Mouse (Mus musculus) cerebellum, adult 11 months (tissue): Measurements from ENCODE around the gene 9930104L06Rik.
"Not testable (repeated sequence)": the region's sequence is repeated elsewhere in the genome, so short reads cannot be mapped to it uniquely, and the experiment has no call there.

Source experiments
- DNase-seq: peaks from one replicate; pipeline ENCODE4 v3.0.0; 2022

Gene 9930104L06Rik

DNA sequence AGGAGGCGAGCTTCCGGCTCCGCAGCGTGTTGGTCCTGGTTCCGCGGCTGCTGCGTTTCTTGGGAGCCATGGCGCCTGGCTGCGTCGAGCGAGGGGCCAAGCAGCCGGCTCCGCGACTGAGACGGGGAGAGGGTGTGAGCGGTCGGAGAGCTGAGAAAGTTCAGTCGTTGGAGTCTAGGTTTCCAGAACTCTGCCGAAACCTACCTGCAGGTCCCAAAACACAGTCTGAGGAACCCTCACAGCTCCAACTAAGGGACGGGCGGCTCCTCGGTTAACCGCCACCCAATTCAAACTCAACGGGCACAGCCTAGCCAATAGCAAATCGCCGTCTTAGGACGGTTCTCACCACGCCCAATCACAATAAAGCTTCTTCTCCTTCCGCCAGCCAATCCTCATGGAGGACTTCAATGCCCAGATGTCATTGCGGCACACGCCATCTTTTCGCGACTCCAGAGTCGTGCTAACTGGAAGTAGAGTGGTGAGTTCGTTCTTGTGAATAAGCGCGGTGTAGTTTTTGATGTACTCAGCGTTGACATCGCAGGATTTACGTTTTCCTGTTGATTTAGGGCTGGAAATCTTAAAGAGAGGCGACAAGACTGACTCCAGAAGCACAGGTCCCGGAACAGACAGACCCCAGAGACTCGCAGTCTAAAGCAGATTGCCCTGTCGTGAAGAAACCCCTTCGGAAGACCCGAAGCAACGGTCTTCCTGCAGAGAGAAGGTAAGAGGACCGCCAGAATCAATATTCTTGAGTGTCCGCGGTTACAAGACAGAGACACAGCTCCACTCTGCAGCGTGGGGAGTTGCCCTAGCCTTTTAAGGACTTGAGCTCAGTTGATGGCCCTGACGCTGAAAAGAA is at the start of gene 9930104L06Rik:
9930104L06Rik (plus strand) TSS at position 436 of the 859 bp plus-strand sequence.
- DNase-seq = peak; percentile 90

DNA sequence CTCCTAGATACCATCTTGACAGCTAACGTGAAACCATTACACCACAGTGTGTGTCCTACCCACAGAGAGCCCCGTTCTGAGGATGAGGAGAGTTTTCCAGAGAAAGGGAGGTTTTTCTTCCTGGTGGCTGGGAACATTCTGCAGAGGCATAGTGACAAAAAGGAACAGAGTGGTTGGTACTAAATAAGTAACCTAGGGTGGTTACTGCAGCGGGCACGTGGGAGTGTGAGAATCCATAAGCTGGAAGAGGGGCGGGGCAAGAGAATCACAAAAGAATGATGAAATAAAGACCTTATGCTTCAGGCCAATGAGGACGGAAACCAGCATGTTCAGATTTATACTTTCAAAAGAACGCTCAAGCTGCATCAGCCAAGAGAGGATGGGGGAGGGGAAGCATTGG is 48.1 kb upstream of the 9930104L06Rik start:
- DNase-seq = no peak

DNA sequence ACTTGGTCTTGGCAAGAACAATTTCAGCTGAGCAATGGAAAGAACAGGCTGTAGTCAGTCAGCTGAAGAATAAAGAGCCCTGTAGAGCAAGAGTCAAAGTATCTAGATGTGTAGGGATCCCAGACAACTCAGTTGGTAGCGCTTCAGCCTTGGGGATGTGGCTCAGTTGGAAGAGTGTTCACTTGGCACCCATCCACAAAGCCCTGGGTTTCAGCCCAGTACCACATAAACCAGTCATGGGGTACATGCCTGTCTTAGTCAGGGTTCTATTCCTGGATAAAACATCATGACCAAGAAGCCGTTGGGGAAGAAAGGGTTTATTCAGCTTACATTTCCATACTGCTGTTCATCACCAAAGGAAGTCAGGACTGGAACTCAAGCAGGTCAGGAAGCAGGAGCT is 46.9 kb upstream of the 9930104L06Rik start:
- DNase-seq = no peak

DNA sequence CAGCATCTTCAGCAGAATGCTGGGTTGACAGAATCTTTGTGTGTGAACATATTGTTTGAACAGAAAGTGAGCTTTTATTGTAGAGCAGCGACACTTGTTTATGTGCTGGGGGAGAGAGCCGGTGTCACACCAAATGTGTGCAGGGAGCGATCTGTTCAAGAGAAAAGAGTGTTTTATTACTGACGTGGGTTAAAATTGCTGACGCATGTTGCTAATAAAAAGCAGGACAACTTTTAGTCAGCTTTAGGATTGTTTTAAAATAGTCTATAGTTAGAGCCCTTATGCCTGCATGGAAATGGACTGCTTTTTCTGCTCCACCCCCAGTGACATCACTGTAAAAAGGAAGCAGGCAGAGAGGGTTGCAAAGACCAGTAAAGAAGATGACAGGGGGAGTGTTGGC is 46.0 kb upstream of the 9930104L06Rik start:
- DNase-seq = no peak

DNA sequence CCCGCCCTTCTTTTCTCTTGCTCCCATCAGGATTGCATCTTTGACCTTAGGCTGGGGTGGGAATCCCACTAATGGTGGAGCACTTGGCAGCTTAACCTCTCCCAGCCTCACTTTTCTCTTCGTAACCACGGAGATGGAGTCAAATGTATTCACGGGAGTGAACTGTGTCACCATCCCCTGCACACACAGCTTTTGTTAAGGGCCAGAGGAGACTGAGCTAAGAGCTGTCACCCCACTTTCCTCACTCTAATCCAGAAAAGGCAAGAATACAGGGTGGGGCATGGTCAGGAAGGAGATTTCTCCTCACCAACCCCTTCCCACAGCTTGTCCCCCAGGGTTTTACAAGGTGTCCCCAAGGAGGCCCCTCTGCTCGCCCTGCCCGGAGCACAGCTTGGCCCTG is 43.1 kb upstream of the 9930104L06Rik start:
- peak; percentile 9 for DNase-seq

DNA sequence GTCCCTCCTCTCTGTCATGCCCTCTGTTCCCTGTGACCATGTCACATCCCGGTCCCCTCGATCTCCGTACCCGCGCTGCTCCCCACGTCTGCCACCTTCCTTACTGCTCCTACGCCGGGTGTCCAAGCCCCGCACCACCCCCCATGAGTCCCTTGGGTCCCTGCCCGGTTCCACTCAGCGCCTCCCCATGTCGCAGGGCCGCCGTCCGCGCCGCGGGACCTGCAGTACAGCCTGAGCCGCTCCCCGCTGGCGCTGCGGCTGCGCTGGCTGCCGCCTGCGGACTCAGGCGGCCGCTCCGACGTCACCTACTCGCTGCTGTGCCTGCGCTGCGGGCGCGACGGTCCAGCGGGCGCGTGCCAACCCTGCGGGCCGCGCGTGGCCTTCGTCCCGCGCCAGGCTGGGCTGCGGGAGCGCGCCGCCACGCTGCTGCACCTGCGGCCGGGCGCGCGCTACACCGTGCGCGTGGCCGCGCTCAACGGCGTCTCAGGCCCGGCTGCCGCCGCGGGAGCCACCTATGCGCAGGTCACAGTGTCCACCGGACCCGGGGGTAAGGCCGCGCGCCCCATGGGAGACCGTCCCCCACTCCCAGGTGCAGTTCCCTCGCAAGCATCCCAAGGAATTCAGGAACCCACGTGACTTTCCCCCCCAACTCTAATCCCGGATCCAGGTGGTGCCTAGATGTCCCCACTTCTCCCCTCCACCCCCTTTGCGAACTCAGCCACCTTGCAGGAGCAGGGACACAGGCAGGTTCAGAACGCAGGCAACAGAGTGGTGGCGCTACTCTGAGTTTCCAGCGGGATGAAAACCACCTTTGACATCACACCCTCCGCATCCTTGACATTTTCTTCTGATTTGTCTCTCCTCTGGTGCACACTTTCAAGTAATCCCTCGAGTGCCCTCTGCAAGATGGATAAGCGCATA is 42.1 kb upstream of the 9930104L06Rik start:
- DNase-seq = peak; percentile 76

DNA sequence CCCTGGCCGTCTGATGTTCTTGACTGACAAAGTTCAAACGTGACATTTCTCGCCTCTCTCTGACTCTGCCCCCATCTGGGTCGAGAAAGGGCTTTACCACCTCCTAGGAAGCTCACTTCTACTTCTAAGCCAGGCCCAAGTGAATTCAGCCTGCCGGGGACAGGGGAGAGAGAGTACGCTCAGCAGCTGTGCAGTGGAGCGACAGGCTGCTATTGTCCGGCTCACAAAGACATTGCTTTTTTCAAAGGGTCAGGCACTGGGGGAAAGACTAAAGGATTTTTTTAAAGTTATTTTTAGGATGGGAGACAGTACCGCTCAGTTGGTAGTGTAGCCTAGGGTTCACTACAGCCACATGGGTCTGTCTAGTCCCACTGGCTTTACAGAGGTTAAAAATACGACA is 38.4 kb upstream of the 9930104L06Rik start:
- no peak for DNase-seq

DNA sequence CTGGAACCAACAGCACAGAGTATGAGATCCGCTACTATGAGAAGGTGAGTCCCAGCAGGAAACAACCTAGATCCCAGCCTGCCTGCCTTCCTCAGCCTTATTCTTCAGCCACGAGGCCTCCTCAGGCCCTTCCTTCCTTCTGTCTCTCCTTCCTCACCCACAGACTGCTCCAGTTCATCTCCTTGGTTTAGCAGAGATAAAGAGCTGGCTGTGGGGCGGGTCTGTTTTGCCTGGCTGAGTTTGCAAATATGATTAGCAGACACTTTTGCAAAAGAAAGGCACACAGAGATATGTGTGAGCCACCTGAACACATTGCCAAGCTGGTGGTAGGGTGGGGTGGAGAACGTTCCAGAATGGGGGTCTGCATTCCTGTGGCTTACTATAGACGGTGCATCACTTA is 36.9 kb upstream of the 9930104L06Rik start:
- no peak for DNase-seq

DNA sequence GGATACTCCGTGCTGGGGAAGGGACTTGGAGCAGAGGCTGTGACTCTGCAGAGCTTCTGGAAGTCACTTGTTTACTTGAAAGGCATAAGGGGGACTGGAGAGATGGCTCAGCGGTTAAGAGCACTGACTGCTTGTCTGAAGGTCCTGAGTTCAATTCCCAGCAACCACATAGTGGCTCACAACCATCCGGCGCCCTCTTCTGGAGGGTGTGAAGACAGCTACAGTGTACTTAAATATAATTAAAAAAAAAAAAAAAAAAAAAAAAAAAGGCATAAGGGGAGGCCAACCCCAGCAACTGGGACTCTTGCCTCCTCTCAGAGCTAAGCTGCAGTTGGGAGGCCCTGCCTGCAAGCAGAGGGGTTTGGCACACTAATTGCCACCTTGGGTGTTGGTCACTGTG is 31.4 kb upstream of the 9930104L06Rik start:
- no peak for DNase-seq

DNA sequence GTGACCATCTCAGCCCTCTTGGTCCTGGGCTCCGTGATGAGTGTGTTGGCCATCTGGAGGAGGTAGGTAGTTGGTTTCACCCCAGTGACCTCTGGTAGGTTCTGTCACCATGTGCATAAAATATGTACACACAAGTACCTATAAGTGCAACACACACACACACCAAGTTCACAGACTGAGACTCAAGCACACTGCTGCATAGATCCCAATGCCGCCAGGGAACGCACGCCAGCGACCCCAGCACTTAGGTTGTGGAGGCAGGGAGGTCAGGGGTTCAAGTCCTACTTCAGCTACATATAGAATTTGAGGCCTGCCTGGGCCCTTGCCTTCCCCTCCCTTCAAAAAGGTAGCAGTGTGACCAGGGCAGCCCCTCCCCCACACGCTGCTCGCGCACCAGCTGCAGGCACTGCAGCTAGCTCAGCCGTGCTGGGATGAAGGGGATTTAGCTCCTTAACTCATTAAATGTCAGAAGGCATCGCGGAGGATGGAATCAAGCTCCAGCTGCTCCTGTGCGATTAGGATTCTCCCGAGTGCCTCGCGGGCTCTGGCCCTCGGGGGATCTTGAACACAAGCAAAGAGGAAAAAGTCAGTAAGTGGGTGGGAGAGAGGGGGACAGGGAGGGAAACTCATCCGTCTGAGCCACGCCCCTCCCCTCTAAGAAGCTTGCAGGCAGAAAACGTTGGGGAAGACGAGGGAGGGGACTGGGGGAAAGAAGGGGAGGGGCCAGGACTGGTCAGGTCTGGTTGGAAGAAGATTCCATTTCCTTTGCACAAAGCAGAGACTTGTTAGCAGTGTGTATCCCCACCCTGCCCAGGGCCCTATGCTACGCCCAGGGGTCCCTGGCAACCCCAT is 30.7 kb upstream of the 9930104L06Rik start:
- DNase-seq = no peak

DNA sequence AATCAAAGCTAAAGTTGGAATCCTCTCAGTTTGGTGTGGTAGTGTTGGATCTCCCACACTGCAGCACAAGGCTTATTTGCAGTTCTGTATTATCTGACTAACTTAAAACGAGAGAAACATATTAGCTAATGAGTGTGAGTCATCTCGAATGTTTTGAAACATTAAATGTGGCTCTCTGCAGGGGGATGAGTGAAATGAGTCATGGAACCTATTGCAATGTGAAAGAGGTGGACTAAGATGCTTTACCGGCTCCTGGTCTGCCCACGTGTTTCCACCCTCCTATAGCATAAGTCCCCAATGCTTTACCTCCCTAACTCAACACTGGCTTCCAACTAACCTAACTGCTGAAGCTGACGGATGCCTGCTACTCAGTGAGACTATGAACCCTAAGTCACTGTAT is 8.7 kb upstream of the 9930104L06Rik start:
- DNase-seq = no peak

DNA sequence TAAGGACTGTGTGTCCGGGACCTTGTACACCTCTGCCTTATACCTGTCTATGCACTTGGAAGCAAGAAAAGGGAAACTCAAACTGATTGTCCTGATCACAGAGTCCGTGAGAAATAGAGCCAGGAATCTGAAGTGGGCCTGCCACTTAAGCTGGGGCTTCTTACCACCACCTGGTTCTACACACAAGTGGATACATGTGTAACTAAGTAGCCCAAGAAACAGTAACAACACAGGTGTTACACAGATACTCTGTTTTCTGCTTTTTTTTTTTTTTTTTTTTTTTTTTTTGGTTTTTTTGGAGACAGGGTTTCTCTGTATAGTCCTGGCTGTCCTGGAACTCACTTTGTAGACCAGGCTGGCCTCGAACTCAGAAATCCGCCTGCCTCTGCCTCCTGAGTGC is 2.4 kb downstream of the 9930104L06Rik start, which contains the start of gene Cdca8:
Cdca8 (minus strand) TSS at position 101 of the 400 bp plus-strand sequence.
- DNase-seq = not testable (repeated sequence)

DNA sequence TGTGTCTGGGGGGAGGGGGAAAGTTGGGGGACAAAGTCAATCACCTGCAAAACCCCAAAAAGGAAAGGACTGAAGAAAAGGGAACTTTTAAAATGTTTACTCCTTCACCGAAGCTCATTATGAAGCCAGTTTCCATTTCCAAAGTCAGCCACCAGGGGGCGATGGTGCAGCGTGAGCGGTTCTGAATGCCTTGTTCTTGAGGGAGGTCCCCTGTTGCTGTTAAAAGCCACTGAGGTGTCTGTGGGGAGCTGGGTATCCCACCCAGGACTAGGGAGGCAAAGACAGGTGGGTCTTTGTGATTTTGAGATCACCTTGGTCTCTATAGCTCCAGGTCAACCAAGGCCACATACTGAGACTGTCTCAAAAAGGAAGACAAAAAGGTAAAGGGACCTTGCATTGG is 6.2 kb downstream of the 9930104L06Rik start:
- DNase-seq = peak; percentile 55

DNA sequence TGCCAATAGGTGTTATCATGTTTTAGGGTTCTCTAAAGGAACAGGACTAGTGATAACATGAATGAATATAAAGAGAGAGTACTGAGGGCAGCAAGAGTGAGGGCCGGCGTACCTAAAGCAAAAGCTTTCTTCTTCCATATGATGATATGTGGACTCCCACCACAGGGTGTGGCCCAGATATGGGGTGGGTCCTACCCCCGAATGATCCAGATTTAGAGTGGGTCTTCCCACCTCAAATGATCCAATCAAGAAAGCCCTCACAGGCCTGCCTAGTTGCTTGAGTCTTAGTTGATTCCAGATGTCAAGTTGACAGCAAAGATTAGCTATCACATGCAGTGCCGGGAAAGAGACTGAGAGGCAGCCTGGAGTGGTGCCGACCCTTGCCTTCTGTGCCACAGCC is 6.9 kb downstream of the 9930104L06Rik start:
- no peak for DNase-seq

DNA sequence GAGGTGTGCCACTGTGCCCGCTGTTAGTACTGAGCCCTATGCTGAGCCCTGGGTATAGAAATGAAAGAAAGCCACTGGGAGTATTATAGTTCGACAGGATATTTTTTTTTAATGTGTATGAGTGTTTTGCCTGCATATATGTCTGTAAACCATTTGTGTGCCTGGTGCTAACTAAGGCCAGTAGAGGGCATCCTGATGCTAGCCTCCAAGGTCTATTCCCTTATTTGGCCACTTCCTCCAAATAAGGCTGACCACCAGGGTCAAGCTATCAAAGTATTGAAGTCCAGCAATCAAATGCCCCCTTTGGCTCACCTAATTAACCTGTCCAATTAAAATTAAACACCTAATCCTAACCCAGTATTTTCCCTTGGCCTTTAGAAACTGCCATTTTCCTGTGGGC is 8.1 kb downstream of the 9930104L06Rik start:
- DNase-seq = no peak

DNA sequence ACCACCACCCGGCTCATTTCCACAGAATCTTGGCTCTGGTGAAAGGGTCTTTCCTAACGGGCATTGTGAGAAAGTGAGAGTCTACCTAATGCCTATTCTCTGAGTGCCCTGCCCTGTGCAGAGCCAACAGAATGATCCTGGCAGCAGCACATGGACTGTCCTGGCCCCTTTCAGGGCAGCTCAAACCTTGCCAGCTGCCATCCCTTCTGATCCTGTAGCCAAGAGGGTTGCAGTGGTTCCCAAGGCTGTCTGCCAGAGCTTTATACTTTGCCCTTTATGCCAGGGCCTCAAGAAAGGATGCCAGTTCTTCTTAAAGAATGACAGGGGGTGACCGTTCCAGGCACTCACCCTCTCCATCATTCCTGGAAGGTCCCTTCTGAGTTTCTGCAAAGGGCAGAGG is 12.6 kb downstream of the 9930104L06Rik start:
- no peak for DNase-seq

DNA sequence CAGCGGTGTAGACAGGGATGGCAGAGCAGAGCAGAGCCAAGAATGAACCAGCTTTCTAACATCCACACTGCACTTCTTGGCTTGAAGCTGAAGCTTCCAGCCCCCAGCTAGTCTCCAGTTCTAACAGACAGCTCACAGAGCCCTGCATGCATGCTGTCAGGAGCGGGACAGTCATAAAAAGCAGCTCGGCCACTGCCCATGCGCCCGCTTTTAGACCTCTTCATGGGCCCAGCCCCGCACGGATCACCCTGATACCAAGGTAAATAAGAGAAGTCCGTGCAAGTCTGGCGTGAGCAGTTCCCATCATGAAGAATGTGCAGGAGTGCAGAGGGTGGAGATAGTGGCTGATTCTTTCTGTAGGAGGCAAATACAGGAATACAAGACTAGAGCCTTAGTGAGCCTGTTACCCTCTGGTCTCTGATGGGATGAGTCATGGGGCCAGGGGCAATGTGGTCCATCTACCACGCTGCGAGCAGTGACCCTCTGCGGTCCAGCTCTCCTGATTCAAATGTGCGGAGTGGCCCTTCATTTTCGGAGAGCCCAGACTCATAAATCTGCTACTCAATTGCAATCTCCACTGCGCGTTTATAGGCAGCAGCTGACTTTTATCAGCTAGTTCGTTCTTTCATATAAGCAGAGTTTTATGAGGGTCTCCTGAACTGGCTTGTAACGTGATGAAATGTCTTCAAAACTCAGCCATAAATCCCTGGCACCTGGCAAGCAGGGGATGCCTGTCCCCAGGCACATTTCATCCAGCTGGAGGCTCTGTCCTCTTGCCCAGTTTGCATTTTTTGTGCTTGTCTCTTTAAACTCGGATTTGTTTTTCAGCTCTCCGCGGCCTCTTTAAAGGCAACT is 13.6 kb downstream of the 9930104L06Rik start:
- DNase-seq = no peak

DNA sequence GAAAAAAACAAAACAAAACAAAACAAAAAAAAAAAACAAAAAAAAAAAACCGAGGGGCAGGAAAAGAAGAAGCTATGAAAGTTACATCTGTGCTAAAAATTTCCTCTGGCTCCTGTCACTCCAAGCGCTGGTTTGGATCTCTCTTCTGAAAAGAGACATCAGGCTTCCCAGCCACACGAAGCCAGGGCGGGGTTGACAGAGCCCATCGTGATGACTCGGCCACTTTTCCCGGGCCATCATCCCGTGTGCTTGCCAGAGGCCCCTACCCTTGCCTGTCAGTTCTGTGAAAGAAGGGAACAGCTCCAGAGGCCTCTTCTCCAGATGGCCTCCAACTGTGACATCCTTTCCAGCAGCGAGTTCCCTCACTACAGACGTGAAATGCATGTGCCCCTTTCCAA is 14.2 kb downstream of the 9930104L06Rik start:
- no peak for DNase-seq

DNA sequence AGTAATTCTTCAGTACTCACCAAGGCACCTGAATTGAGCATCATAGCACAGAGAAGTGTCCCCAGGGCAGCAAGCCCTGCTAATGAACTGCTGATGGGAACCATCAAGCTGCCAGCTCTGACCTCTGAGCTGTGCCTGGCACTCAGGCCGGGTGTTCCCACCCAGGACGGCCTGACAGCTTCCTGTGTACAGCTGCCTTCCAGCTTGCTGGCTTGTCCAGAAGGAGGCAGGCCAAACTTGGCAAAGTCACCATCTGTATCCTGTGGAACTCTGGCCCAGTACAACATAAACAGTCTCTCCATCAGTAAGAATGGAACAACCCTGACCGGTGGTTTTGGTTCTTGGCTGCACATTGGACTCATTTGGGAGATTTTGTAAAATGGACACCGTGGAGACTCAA is 16.7 kb downstream of the 9930104L06Rik start:
- DNase-seq = no peak

DNA sequence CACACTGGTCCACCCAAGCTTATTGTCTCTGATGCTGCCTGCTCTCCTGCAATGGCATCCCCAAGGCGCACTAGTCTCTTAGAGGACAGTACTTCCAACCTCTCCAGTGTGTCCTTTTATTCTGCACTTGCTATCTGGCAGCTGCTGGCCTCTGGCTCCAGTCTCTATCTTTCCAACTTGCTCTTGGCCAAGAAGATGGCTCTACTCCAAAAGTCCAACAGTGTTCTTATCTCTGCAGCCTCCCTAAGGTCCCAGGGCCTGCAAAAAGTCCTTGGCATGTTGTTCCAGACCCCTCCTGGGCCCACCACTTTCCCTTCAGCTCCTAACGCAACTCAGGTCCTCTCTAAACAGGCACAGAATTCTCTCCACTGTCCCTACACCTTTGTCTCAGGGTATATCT is 20.4 kb downstream of the 9930104L06Rik start:
- no peak for DNase-seq

DNA sequence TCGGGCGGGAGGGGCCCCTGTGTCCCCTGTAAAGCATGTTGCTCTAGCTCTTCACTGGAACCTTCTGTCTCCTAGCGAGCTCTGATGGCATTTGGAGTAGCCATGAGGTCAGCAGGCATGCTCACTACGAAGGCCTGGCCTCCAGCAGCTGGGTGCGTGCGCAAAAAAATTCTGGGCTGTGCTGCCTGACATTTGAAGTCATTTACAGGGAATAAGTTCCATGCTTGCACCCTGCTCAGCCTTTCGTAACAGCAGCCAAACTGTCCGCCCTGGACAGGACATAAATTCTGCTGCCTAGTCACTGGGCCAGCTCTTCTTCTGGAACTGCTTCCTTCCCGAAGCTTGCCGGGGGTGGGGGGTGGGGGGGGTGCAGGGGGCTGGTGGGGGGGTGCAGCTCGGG is 22.2 kb downstream of the 9930104L06Rik start:
- DNase-seq = no peak

DNA sequence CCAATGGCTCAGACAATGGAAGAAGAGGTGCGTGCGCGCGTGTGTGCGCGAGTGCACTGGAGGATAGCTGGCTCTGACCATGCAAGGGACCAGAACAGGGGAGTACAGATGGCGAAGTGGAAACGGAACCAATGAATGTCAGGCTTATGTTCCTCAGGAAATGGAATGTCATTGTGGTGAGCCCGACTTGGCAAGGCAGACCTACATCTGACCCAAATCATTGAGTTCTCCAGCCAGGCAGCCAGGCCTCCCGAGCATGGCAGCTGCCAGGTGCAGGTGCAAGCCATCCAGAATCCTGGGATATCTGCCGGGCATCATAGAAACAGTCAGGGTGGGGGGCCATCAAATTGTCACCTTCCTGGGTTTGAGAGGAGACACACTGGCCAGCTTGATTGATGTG is 24.1 kb downstream of the 9930104L06Rik start:
- peak; percentile 14 for DNase-seq
